Mouse (Mus musculus) kidney, postnatal 0 days (tissue): Measurements from ENCODE around the gene Igf2r. TPM values are rescaled to one million over a fixed set of nuclear protein-coding genes. Genes with fewer than 3 reads are reported as not detected.

Source experiments
- ATAC-seq: fragments of 200-750 bp; cut with Nextera tagmentation; replicated peaks from 2 replicates; pipeline ENCODE4 v1.8.0; 2017; ENCODE audit warnings: low read depth, moderate number of reproducible peaks, moderate TSS enrichment, moderate library complexity; ENCODE audit not compliant: low FRiP score
- DNase-seq: peaks from one replicate; pipeline ENCODE4 v3.0.0-alpha.2; 2016; ENCODE audit warnings: low spot score
- H3K27ac ChIP-seq: fragments of 300-500 bp; sonication (generic); 2 replicates; pipeline ENCODE4 v1.5.1; 2014; ENCODE audit warnings: mild to moderate bottlenecking
- H3K27me3 ChIP-seq: fragments of 300-500 bp; sonication (generic); 2 replicates; pipeline ENCODE4 v1.6.1; 2014; ENCODE audit warnings: low read length, mixed read lengths; ENCODE audit not compliant: insufficient read depth
- H3K36me3 ChIP-seq: fragments of 300-500 bp; sonication (generic); 2 replicates; pipeline ENCODE4 v1.6.1; 2014; ENCODE audit warnings: low read length, mixed read lengths; ENCODE audit not compliant: insufficient read depth
- H3K4me1 ChIP-seq: fragments of 300-500 bp; sonication (generic); replicated peaks from 2 replicates; pipeline ENCODE4 v1.6.1; 2014; ENCODE audit warnings: antibody characterized with exemption, low read length, mixed read lengths; ENCODE audit not compliant: insufficient read depth
- H3K4me2 ChIP-seq: fragments of 300-500 bp; sonication (generic); 2 replicates; pipeline ENCODE4 v1.6.1; 2014; ENCODE audit warnings: mild to moderate bottlenecking, low read length, moderate library complexity, mixed read lengths
- H3K4me3 ChIP-seq: fragments of 300-500 bp; sonication (generic); replicated peaks from 2 replicates; pipeline ENCODE4 v1.5.1; 2014; ENCODE audit warnings: low read depth, low read length
- H3K9ac ChIP-seq: fragments of 300-500 bp; sonication (generic); 2 replicates; pipeline ENCODE4 v1.6.1; 2014; ENCODE audit warnings: low read depth, low read length
- H3K9me3 ChIP-seq: fragments of 300-500 bp; sonication (generic); replicated peaks from 2 replicates; pipeline ENCODE4 v1.6.1; 2016; ENCODE audit warnings: low read length, inconsistent platforms, mixed read lengths
- CTCF ChIP-seq: IDR thresholded peaks from 2 replicates; pipeline ENCODE4 v1.5.1; 2016; ENCODE audit warnings: antibody characterized with exemption, low read depth, mild to moderate bottlenecking, moderate library complexity
- WGBS: fragments of 180-500 bp; shearing (Covaris S2); extraction: QIAGEN DNeasy Blood & Tissue Kit; methylation state at CpG from one replicate; pipeline ENCODE4 v1.1.7; 2014; 5-methylcytosine and 5-hydroxymethylcytosine counted together
- polyA plus RNA-seq: library from polyadenylated mRNA; unstranded; fragments of >200 nt; fragmentation: Nextera tagmentation; extraction: Ambion mirVana; gene quantifications from 2 replicates; pipeline ENCODE4 v1.2.1, GENCODE M21; 2015

Igf2r gene
- polyA plus RNA-seq, 1 experiment from 2014 or later = 16.1 TPM

- TF ChIP-seq CTCF = peak; percentile 83
- H3K4me1 ChIP-seq = no peaks in the 10 kb centered on the region
These were observed 108.7 kb downstream of the Igf2r start for GRCm38 (mm10) chr17:12660572-12661260.

GRCm38 (mm10) chr17:12659233-12659632 lies 110.2 kb downstream of the Igf2r start:
- Histone ChIP-seq H3K9ac (no peak overlapping the region), H3K27me3 (no peaks in the 10 kb centered on the region), H3K27ac (no peak overlapping the region), H3K4me3 (no peak overlapping the region), H3K4me1 (no peaks in the 10 kb centered on the region), H3K9me3 (no peaks in the 10 kb centered on the region), H3K36me3 (no peaks in the 10 kb centered on the region), H3K4me2 (no peak overlapping the region)
- ATAC-seq = no peak
- DNase-seq = no peak
- no peak for TF ChIP-seq CTCF
- 89% methylated on average over 10 of the region's 10 CpGs for WGBS

More at GRCm38 (mm10) chr17:12660572-12661260, 108.7 kb downstream of the Igf2r start:
- DNase-seq (peak; percentile 65), ATAC-seq (peak; percentile 60)
- Histone ChIP-seq H3K4me2 (no peak overlapping the region), H3K9me3 (no peaks in the 10 kb centered on the region), H3K9ac (no peak overlapping the region), H3K4me3 (no peak overlapping the region), H3K27ac (no peak overlapping the region), H3K36me3 (no peaks in the 10 kb centered on the region), H3K27me3 (no peaks in the 10 kb centered on the region)
- 65% methylated on average over 13 of the region's 13 CpGs for WGBS

GRCm38 (mm10) chr17:12658784-12659183 lies 110.7 kb downstream of the Igf2r start:
- no peak overlapping the region for H3K4me3 ChIP-seq
- no peak overlapping the region for H3K4me2 ChIP-seq
- WGBS = 72% methylated on average over 7 of the region's 7 CpGs
- H3K4me1 ChIP-seq = no peaks in the 10 kb centered on the region
- no peaks in the 10 kb centered on the region for H3K36me3 ChIP-seq
- H3K27ac ChIP-seq = no peak overlapping the region
- DNase-seq (no peak), ATAC-seq (no peak)
- no peak overlapping the region for H3K9ac ChIP-seq
- no peaks in the 10 kb centered on the region for H3K27me3 ChIP-seq
- no peak for TF ChIP-seq CTCF
- H3K9me3 ChIP-seq = no peaks in the 10 kb centered on the region

- Histone ChIP-seq H3K9ac (no peak overlapping the region), H3K27ac (no peak overlapping the region), H3K27me3 (no peaks in the 10 kb centered on the region), H3K4me1 (no peaks in the 10 kb centered on the region), H3K9me3 (no peaks in the 10 kb centered on the region), H3K4me3 (no peak overlapping the region), H3K4me2 (no peak overlapping the region), H3K36me3 (no peaks in the 10 kb centered on the region)
- no peak for ATAC-seq
- WGBS = 62% methylated on average over 7 of the region's 7 CpGs
- no peak for TF ChIP-seq CTCF
- no peak for DNase-seq
These were observed 113.6 kb downstream of the Igf2r start for GRCm38 (mm10) chr17:12655826-12656225.

GRCm38 (mm10) chr17:12654061-12654460 lies 115.4 kb downstream of the Igf2r start:
- H3K9me3 ChIP-seq = no peaks in the 10 kb centered on the region
- no peaks in the 10 kb centered on the region for H3K27me3 ChIP-seq
- no peak overlapping the region for H3K4me2 ChIP-seq
- DNase-seq (no peak), ATAC-seq (no peak)
- WGBS = 85% methylated on average over 3 of the region's 3 CpGs
- H3K27ac ChIP-seq = no peak overlapping the region
- H3K36me3 ChIP-seq = no peaks in the 10 kb centered on the region
- TF ChIP-seq CTCF = no peak
- H3K9ac ChIP-seq = no peak overlapping the region
- H3K4me1 ChIP-seq = no peaks in the 10 kb centered on the region
- H3K4me3 ChIP-seq = no peak overlapping the region

- Histone ChIP-seq H3K27me3 (no peaks in the 10 kb centered on the region), H3K4me3 (no peak overlapping the region), H3K27ac (no peak overlapping the region), H3K4me2 (no peak overlapping the region), H3K36me3 (no peaks in the 10 kb centered on the region), H3K9me3 (no peaks in the 10 kb centered on the region), H3K4me1 (no peaks in the 10 kb centered on the region), H3K9ac (no peak overlapping the region)
- no peak for ATAC-seq
- no peak for DNase-seq
- TF ChIP-seq CTCF = no peak
- WGBS = 90% methylated on average over 11 of the region's 11 CpGs
These were observed 116.9 kb downstream of the Igf2r start for GRCm38 (mm10) chr17:12652604-12653003.

- no peaks in the 10 kb centered on the region for H3K27me3 ChIP-seq
- 84% methylated on average over 5 of the region's 5 CpGs for WGBS
- H3K4me2 ChIP-seq = no peak overlapping the region
- H3K27ac ChIP-seq = no peak overlapping the region
- no peaks in the 10 kb centered on the region for H3K4me1 ChIP-seq
- no peak for DNase-seq
- H3K36me3 ChIP-seq = no peaks in the 10 kb centered on the region
- H3K9ac ChIP-seq = no peak overlapping the region
- H3K9me3 ChIP-seq = no peaks in the 10 kb centered on the region
- TF ChIP-seq CTCF = no peak
- ATAC-seq = no peak
- H3K4me3 ChIP-seq = no peak overlapping the region
These were observed 124.0 kb downstream of the Igf2r start for GRCm38 (mm10) chr17:12645461-12645860.
